ENCODE assay signal across 8 mouse cellular contexts in the genomic region with DNA sequence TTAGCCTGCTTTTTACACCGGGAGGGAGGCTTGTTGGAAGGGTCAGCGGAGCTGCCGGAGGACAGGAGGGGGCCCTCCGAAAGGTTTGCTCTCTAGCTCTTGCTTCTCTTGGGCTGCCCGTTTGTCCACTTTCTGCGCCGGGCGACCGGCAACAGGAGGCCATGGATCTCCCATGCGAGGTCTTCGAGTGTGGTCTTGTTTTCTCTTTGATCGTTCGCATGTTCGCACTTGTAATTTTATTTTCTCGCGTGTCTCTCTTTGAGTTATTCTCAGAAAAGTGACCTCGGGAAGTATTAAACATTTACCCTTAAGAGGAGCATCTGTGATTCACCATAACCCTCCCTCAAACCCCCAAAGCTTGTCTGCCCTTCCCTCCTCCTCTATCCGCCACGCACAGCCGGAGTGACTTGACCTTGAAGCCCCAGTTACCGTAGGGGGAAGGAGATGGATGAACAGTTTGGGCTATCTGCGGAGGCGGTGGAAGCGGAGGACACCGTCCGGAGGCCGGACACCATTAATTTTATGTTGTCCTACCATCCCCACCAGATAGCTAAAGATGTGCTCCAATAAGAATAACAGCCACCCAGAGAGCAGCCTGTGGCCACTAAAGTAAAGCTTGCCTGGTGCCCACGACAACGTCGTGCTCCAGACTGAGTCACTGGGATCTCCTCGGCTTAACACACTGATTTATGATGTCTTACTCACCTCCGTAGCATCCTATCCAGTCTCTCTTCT. TPM values are rescaled to one million over a fixed set of nuclear protein-coding genes. Genes with fewer than 3 reads are reported as not detected.
DNase-seq lines count a peak whose midpoint lies in the region; ATAC-seq and TF ChIP-seq lines count a peak whose summit lies in the region.

No protein-coding gene starts in this region.

- peak; percentile 3; the same call in 1 of the 2 replicates for ATAC-seq in kidney, embryonic 16.5 days (ENCODE audit: low FRiP score, low TSS enrichment)
- no peak for ATAC-seq in liver, embryonic 16.5 days (ENCODE audit: low read depth)
- ATAC-seq in megakaryocyte-erythroid progenitor cell, adult 5-6 weeks (replicated peaks; ENCODE audit: low FRiP score, low TSS enrichment, poor library complexity, severe bottlenecking), result no peak

- peak; percentile 28 for DNase-seq in urinary bladder, adult 2 months (ENCODE audit: low spot score)
- DNase-seq in urinary bladder, postnatal 10 days (ENCODE audit: low spot score), result no peak
- no peak for DNase-seq in heart, embryonic 10.5 days (ENCODE audit: low spot score)
- peak; percentile 65 to 72 for DNase-seq in right cerebral cortex, adult 2 months (ENCODE audit: low spot score in 2 of 2)

- H3K36me3 ChIP-seq in heart, embryonic 10.5 days, result no peaks in the 10 kb centered on the region
- no peaks in the 10 kb centered on the region for H3K36me3 ChIP-seq in kidney, embryonic 16.5 days (ENCODE audit: insufficient read depth, low read length)
- H3K36me3 ChIP-seq in liver, embryonic 16.5 days (ENCODE audit: control insufficient read depth, insufficient read depth), result no peaks in the 10 kb centered on the region

- no peaks in the 10 kb centered on the region for H3K27me3 ChIP-seq in heart, embryonic 10.5 days (ENCODE audit: insufficient read depth, poor library complexity, severe bottlenecking)
- no peaks in the 10 kb centered on the region for H3K27me3 ChIP-seq in kidney, embryonic 16.5 days (ENCODE audit: insufficient read depth, low read length)
- peaks cover 41% of the 10 kb centered on the region for H3K27me3 ChIP-seq in liver, embryonic 16.5 days (ENCODE audit: control insufficient read depth, insufficient read depth, low read depth, low read length)

- H3K4me2 ChIP-seq in kidney, embryonic 16.5 days (replicated peaks; ENCODE audit: low read depth, low read length), result peak overlapping the region; percentile 75
- H3K4me2 ChIP-seq in liver, embryonic 16.5 days (ENCODE audit: low read depth, low read length), result peak overlapping the region; percentile 54

- 1% methylated on average over 32 of the region's 32 CpGs for WGBS in heart, embryonic 10.5 days
- under 1% methylated on average over 32 of the region's 32 CpGs for WGBS in kidney, embryonic 16.5 days
- under 1% methylated on average over 32 of the region's 32 CpGs for WGBS in liver, embryonic 16.5 days (ENCODE audit: insufficient replicate concordance)

- TF ChIP-seq POLR2A in cortical plate, adult 2 months (IDR thresholded peaks at IDR 0.05; ENCODE audit: extremely low read depth, insufficient read depth, low read length), result peak; percentile 82

- peak overlapping the region; percentile 88 for H3K9ac ChIP-seq in kidney, embryonic 16.5 days (replicated peaks; ENCODE audit: low read length)
- peak overlapping the region; percentile 34 for H3K9ac ChIP-seq in liver, embryonic 16.5 days (ENCODE audit: low read depth, low read length)

- no peak for TF ChIP-seq CTCF in cortical plate, adult 2 months (IDR thresholded peaks at IDR 0.05; ENCODE audit: extremely low read depth, insufficient read depth, low read length)

- H3K4me3 ChIP-seq in cortical plate, adult 2 months (ENCODE audit: insufficient read depth, low read length), result peak overlapping the region; percentile 94
- peak overlapping the region; percentile 89 for H3K4me3 ChIP-seq in heart, embryonic 10.5 days
- peak overlapping the region; percentile 83 for H3K4me3 ChIP-seq in kidney, embryonic 16.5 days (ENCODE audit: low read length)
- H3K4me3 ChIP-seq in liver, embryonic 16.5 days (ENCODE audit: low read depth, low read length), result peak overlapping the region; percentile 65

- H3K9me3 ChIP-seq in heart, embryonic 10.5 days, result no peaks in the 10 kb centered on the region
- H3K9me3 ChIP-seq in kidney, embryonic 16.5 days (ENCODE audit: low read length), result no peaks in the 10 kb centered on the region
- H3K9me3 ChIP-seq in liver, embryonic 16.5 days (replicated peaks; ENCODE audit: control insufficient read depth, low read length), result no peaks in the 10 kb centered on the region

- H3K27ac ChIP-seq in cortical plate, adult 2 months (ENCODE audit: insufficient read depth, low read length), result peak overlapping the region; percentile 74
- H3K27ac ChIP-seq in heart, embryonic 10.5 days, result peak overlapping the region; percentile 98
- peak overlapping the region; percentile 98 for H3K27ac ChIP-seq in kidney, embryonic 16.5 days (ENCODE audit: low read length)
- H3K27ac ChIP-seq in liver, embryonic 16.5 days (ENCODE audit: low read length), result no peak overlapping the region

- H3K4me1 ChIP-seq in cortical plate, adult 2 months (ENCODE audit: control insufficient read depth, insufficient read depth, low read length), result no peaks in the 10 kb centered on the region
- peaks cover 23% of the 10 kb centered on the region for H3K4me1 ChIP-seq in heart, embryonic 10.5 days
- H3K4me1 ChIP-seq in kidney, embryonic 16.5 days (ENCODE audit: insufficient read depth, low read length), result peaks cover 24% of the 10 kb centered on the region
- H3K4me1 ChIP-seq in liver, embryonic 16.5 days (ENCODE audit: control insufficient read depth, low read depth, low read length), result no peaks in the 10 kb centered on the region

RNA-seq across cellular contexts. Expression of gene Nectin3, which starts 0.5 kb away (rescaled TPM):
- polyA plus RNA-seq in urinary bladder, adult 2 months (2012; rRNA removed), result 19.1 and 20.8 TPM in 2 replicates
- polyA plus RNA-seq in cortical plate, adult 2 months (2012; rRNA removed), result 21.9 and 24.0 TPM in 2 replicates
- polyA plus RNA-seq in heart, embryonic 10.5 days (2016; fragmentation: Nextera tagmentation; extraction: Ambion mirVana), result 22.0 and 30.3 TPM in 2 replicates
- 16.7 and 16.9 TPM in 2 replicates for polyA plus RNA-seq in kidney, embryonic 16.5 days (2015; fragmentation: Nextera tagmentation; extraction: Ambion mirVana)
- 1.6 and 2.0 TPM in 2 replicates for polyA plus RNA-seq in liver, embryonic 16.5 days (2015; fragmentation: Nextera tagmentation; extraction: Ambion mirVana)
- not detected in 2 replicates for total RNA-seq in megakaryocyte-erythroid progenitor cell, adult 5-6 weeks (2014; fragmentation: Nextera tagmentation)
- total RNA-seq in megakaryocyte-erythroid progenitor cell, adult 5-6 weeks (2017), result 0.34 TPM in 1 of 2 replicates, not detected in the other

Comparison
In these comparisons a context has a peak if more than half of its experiments do, and no peak if none do; other contexts are left out.
1. DNase-seq: peak in urinary bladder, adult 2 months (single experiment) and right cerebral cortex, adult 2 months (2 of 2); none in urinary bladder, postnatal 10 days (single experiment) and heart, embryonic 10.5 days (single experiment).
2. Peak in every context shown above with its lines, with median percentiles within 50 percentile points of each other: H3K4me3 ChIP-seq.